In genomic region chr5:97533733-97534132, GRCm38 (mm10) we compare ENCODE assay signal across 35 mouse cellular contexts.
"Had no signal": no experiment of that assay in that cellular context is flagged by ENCODE, and none has a peak within 500 bp of the region (broad histone marks: within the 10 kb centered on the region; RNA-seq: fewer than 3 reads in every experiment).

No protein-coding gene starts in this region.

- H3K27ac ChIP-seq: heart, embryonic 10.5 days; heart, embryonic 13.5 days; heart, embryonic 15.5 days; hindbrain, embryonic 10.5 days; hindbrain, embryonic 12.5 days; hindbrain, embryonic 13.5 days; hindbrain, embryonic 14.5 days; hindbrain, embryonic 15.5 days; hindbrain, postnatal 0 days; intestine, embryonic 15.5 days; kidney, embryonic 15.5 days; kidney, postnatal 0 days; layer of hippocampus, adult 2 months had no signal

- H3K4me3 ChIP-seq: heart, embryonic 10.5 days; heart, embryonic 12.5 days; heart, embryonic 13.5 days; heart, embryonic 15.5 days; hindbrain, embryonic 10.5 days; hindbrain, embryonic 12.5 days; hindbrain, embryonic 13.5 days; hindbrain, embryonic 15.5 days; intestine, embryonic 15.5 days; kidney, embryonic 15.5 days; layer of hippocampus, adult 2 months had no signal

- H3K9me3 ChIP-seq: heart, embryonic 10.5 days; heart, embryonic 12.5 days; heart, embryonic 13.5 days; heart, embryonic 15.5 days; hindbrain, embryonic 10.5 days; hindbrain, embryonic 12.5 days; hindbrain, embryonic 13.5 days; hindbrain, embryonic 15.5 days; intestine, embryonic 15.5 days; kidney, embryonic 15.5 days had no signal

- H3K4me2 ChIP-seq: heart, embryonic 11.5 days; heart, embryonic 12.5 days; heart, embryonic 13.5 days; heart, embryonic 15.5 days; hindbrain, embryonic 12.5 days; hindbrain, embryonic 13.5 days; hindbrain, embryonic 14.5 days; hindbrain, embryonic 15.5 days; intestine, embryonic 15.5 days; kidney, embryonic 15.5 days had no signal

- DNase-seq: heart, postnatal 10 days; heart, postnatal 14 days; heart, postnatal 36 days; heart, postnatal 4 days; kidney, adult 11 months; kidney, adult 18-20 months; kidney, adult 2 months; kidney, adult 8-10 months; kidney, adult 9 months; kidney, postnatal 10 days; kidney, postnatal 14 days; kidney, postnatal 25 days; kidney, postnatal 36 days; kidney, postnatal 4 days; layer of hippocampus, adult 9-11 months; layer of hippocampus, postnatal 36 days had no signal

- H3K4me1 ChIP-seq: heart, embryonic 10.5 days; heart, embryonic 12.5 days; heart, embryonic 13.5 days; heart, embryonic 15.5 days; hindbrain, embryonic 10.5 days; hindbrain, embryonic 12.5 days; hindbrain, embryonic 15.5 days; intestine, embryonic 15.5 days; kidney, embryonic 15.5 days had no signal

- ATAC-seq: hindbrain, embryonic 16.5 days; hindbrain, postnatal 0 days; inflammation-experienced regulatory T-cells, adult 6 months; intestine, embryonic 15.5 days; intestine, embryonic 16.5 days; intestine, postnatal 0 days had no signal

- H3K9ac ChIP-seq: heart, embryonic 12.5 days; heart, embryonic 13.5 days; heart, embryonic 15.5 days; hindbrain, embryonic 12.5 days; hindbrain, embryonic 13.5 days; hindbrain, embryonic 14.5 days; hindbrain, embryonic 15.5 days; intestine, embryonic 15.5 days; kidney, embryonic 15.5 days had no signal

- H3K36me3 ChIP-seq: heart, embryonic 10.5 days; heart, embryonic 12.5 days; heart, embryonic 13.5 days; heart, embryonic 15.5 days; hindbrain, embryonic 10.5 days; hindbrain, embryonic 12.5 days; hindbrain, embryonic 13.5 days; hindbrain, embryonic 15.5 days; intestine, embryonic 15.5 days; kidney, embryonic 15.5 days had no signal

- H3K27me3 ChIP-seq: heart, embryonic 12.5 days; heart, embryonic 13.5 days; heart, embryonic 15.5 days; hindbrain, embryonic 12.5 days; hindbrain, embryonic 13.5 days; hindbrain, embryonic 15.5 days; intestine, embryonic 15.5 days; kidney, embryonic 15.5 days had no signal
